Mouse (Mus musculus): Measurements from ENCODE around the gene Clasp1. TPM values are rescaled to one million over a fixed set of nuclear protein-coding genes. Genes with fewer than 3 reads are reported as not detected.

Gene Clasp1
- polyA plus RNA-seq, 1 experiment from 2014 or later: 146 TPM

DNA sequence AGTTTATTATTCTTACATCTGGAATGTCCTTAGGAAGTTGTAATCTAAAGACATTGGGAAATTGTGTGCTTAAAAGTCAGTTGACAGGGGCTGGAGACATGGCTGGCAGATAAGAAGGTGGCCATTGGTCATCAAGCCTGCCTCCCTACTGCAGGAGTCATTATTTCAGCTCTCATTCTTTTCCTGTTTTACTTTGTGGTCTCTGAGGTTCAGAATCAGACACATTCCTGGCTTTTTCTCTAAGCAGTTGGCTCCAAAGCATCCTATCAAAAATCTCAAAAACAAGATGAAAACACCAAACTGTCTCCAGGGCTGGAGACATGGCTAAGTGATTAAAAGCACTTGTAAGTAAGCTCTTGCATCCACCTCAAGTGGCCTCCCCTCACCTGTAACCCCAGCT, 49.5 kb downstream of the Clasp1 start:
- Histone ChIP-seq H3K4me3 (replicated peaks) (no peak overlapping the region), H3K9me3 (no peaks in the 10 kb centered on the region), H3K27me3 (no peaks in the 10 kb centered on the region), H3K4me1 (replicated peaks) (peaks cover 18% of the 10 kb centered on the region), H3K36me3 (no peaks in the 10 kb centered on the region), H3K9ac (replicated peaks) (no peak overlapping the region), H3K4me2 (replicated peaks) (no peak overlapping the region), H3K27ac (no peak overlapping the region)
- ATAC-seq: no peak

DNA sequence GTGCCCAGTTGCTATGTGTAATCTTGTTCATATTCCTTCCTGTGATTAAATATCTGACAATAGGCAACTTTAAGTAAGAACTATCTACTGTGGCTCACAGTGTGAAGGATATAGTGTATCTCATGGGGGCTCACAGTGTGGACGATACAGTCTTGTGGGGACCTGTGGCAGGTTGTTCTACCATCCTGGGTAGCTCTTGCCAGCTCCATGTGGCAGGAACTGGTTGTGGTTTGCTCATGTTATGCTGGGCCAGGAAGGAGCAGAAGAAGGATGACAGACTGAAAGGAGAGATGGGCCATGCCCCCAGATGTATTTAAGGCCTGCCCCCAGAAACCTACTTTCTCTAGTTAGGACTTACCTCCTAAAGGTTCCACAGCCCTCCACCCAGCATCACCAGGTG, 51.7 kb downstream of the Clasp1 start:
- Histone ChIP-seq H3K4me2 (replicated peaks) (no peak overlapping the region), H3K36me3 (no peaks in the 10 kb centered on the region), H3K27ac (no peak overlapping the region), H3K4me3 (replicated peaks) (no peak overlapping the region), H3K9ac (replicated peaks) (no peak overlapping the region), H3K9me3 (no peaks in the 10 kb centered on the region), H3K4me1 (replicated peaks) (peaks cover 20% of the 10 kb centered on the region), H3K27me3 (no peaks in the 10 kb centered on the region)
- no peak for ATAC-seq
- 97% methylated on average over 1 of the region's 1 CpGs for WGBS

DNA sequence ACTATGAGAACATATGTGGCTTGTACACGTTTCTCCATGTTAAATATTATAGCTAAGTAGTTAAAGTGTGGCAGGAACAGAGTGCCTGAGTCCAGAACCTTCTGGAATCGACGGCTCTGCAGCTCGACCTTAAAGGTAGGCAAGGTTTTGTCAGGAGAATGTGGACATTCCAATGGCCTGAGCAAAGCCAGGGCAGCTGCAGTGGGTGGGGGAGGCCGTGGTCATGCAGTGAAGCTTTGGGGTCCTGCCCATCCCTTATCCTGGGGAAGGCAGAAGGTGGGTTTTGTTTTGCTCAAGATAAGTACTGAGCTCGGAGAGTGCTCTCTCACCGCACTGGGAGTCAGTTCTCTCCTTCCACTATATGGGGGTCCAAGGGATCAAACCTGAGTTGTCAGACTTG, 55.6 kb downstream of the Clasp1 start:
- H3K27me3 ChIP-seq: no peaks in the 10 kb centered on the region
- H3K9me3 ChIP-seq: no peaks in the 10 kb centered on the region
- no peak overlapping the region for H3K9ac ChIP-seq (replicated peaks)
- H3K4me1 ChIP-seq (replicated peaks): peaks cover 40% of the 10 kb centered on the region
- WGBS: 92% methylated on average over 7 of the region's 7 CpGs
- H3K27ac ChIP-seq: no peak overlapping the region
- ATAC-seq: no peak
- H3K36me3 ChIP-seq: no peaks in the 10 kb centered on the region
- no peak overlapping the region for H3K4me3 ChIP-seq (replicated peaks)
- H3K4me2 ChIP-seq (replicated peaks): no peak overlapping the region

DNA sequence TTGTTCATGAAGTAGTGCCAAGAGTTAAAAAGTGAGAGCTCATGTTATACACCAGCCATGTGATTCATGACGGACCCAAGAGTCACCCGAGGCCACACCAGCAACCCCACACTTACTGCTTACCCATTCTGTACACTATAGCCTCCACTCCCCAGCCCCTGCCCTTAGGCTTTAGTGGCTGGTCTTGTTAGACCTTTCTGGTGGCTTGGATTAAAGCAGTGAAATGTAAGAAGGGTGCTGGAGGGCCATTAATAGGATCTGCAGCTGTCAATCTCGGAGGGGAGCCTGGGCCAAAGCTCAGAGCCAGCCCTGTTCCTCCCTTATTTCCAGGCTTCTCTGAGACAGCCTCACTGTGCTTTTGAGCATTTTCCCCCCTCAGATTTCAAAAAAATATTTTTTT, 56.1 kb downstream of the Clasp1 start:
- 0 out of 2 replicates have a peak overlapping the region, but pooled peaks have one; percentile 30 for H3K27ac ChIP-seq
- WGBS: 64% methylated on average over 3 of the region's 3 CpGs
- peak; percentile 40; the same call in 1 of the 2 replicates for ATAC-seq

DNA sequence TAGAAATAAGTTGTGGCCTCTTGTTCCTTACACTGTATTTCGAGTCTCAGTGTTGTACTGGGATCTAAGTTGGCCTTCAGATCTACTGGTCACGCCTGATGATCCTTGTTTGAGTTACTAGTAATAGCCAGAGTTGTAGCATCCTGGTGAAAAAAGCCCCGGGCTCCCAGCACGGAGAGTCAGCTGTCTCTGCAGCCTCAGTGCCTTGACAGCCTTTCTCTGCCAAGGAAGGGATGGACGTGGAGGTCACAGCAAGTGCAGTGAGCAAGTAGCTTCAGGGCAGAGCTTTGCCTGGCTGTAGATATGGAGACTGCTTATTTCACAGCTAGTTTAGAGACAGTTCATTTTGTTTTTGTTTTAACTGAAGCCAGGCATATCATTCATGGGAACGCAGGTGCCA, 56.6 kb downstream of the Clasp1 start:
- 81% methylated on average over 6 of the region's 6 CpGs for WGBS
- Histone ChIP-seq H3K27me3 (no peaks in the 10 kb centered on the region), H3K4me3 (replicated peaks) (no peak overlapping the region), H3K9me3 (no peaks in the 10 kb centered on the region), H3K4me2 (replicated peaks) (no peak overlapping the region), H3K27ac (no peak overlapping the region), H3K4me1 (replicated peaks) (peaks cover 40% of the 10 kb centered on the region), H3K36me3 (no peaks in the 10 kb centered on the region), H3K9ac (replicated peaks) (no peak overlapping the region)
- no peak for ATAC-seq

More for the DNA sequence above, 56.1 kb downstream of the Clasp1 start:
- Histone ChIP-seq H3K4me3 (replicated peaks) (no peak overlapping the region), H3K36me3 (no peaks in the 10 kb centered on the region), H3K27me3 (no peaks in the 10 kb centered on the region), H3K9me3 (no peaks in the 10 kb centered on the region), H3K9ac (replicated peaks) (no peak overlapping the region), H3K4me1 (replicated peaks) (peaks cover 40% of the 10 kb centered on the region), H3K4me2 (replicated peaks) (no peak overlapping the region)

DNA sequence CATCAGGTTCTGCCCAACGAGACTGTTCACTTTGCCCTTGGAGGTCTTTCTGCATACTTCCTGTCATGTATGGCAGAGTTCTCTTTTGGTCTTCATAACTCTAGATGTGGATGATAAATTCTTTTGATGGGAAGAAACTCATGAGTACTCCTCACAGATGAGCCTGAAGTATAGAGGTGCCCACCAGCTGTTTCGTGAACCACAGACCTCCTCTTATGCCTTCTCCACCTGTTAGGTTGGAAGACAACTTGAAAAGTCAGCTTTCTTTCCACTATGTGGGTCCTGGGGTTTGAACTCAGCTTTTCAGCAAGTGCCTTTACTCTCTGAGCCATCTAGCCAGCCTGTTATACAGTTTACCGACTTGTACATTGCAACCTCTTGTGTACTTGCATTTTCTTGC, 57.1 kb downstream of the Clasp1 start:
- no peak overlapping the region for H3K9ac ChIP-seq (replicated peaks)
- no peak for ATAC-seq
- 92% methylated on average over 3 of the region's 3 CpGs for WGBS
- no peaks in the 10 kb centered on the region for H3K27me3 ChIP-seq
- peaks cover 40% of the 10 kb centered on the region for H3K4me1 ChIP-seq (replicated peaks)
- no peak overlapping the region for H3K27ac ChIP-seq
- no peaks in the 10 kb centered on the region for H3K9me3 ChIP-seq
- no peak overlapping the region for H3K4me3 ChIP-seq (replicated peaks)
- no peaks in the 10 kb centered on the region for H3K36me3 ChIP-seq
- no peak overlapping the region for H3K4me2 ChIP-seq (replicated peaks)

DNA sequence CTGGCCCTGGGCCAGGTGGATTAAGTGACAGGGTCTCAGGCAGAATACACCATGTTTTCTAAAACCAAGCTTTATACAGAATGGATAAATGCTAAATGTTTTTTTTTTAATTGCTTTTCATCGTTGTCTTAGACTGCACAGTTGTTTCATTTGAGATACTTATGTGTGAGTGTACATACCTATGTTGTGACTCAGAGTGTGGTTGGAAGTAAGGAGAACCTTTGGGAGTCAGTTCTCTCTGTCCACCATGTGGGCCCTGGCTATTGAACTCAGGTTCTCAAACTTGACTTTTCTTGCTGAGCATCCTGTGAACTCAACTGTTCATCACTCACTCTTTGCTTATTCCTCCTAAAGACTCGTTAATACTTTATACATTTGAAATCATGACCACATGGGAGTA, 58.3 kb downstream of the Clasp1 start:
- Histone ChIP-seq H3K4me3 (replicated peaks) (no peak overlapping the region), H3K4me1 (replicated peaks) (peaks cover 36% of the 10 kb centered on the region), H3K27me3 (no peaks in the 10 kb centered on the region), H3K9me3 (no peaks in the 10 kb centered on the region), H3K36me3 (no peaks in the 10 kb centered on the region), H3K27ac (no peak overlapping the region), H3K4me2 (replicated peaks) (no peak overlapping the region), H3K9ac (replicated peaks) (no peak overlapping the region)
- ATAC-seq: no peak
- 86% methylated on average over 2 of the region's 2 CpGs for WGBS

DNA sequence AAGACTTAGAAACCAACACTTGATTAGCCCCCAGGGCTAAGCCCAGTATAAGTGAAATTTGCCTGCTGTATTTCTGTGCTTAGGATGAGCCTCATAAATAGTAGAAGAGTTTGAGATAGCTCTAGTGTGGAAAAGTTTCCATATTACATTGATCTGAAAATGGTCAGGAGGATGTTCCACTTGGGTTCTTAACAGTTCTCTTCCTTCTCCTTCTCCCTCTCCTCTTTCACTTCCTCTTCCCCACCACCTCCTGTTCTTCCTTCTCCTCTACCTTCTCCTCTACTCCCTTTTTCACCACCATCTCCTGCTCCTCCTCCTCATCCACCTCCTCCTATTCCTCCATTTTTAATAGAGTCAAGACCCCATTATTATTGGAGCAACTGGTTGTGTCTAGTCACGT, 59.4 kb downstream of the Clasp1 start:
- H3K27me3 ChIP-seq: no peaks in the 10 kb centered on the region
- no peaks in the 10 kb centered on the region for H3K9me3 ChIP-seq
- H3K4me2 ChIP-seq (replicated peaks): no peak overlapping the region
- H3K36me3 ChIP-seq: no peaks in the 10 kb centered on the region
- 80% methylated on average over 1 of the region's 1 CpGs for WGBS
- no peak for ATAC-seq
- no peak overlapping the region for H3K4me3 ChIP-seq (replicated peaks)
- no peak overlapping the region for H3K9ac ChIP-seq (replicated peaks)
- no peak overlapping the region for H3K27ac ChIP-seq
- peaks cover 36% of the 10 kb centered on the region for H3K4me1 ChIP-seq (replicated peaks)

DNA sequence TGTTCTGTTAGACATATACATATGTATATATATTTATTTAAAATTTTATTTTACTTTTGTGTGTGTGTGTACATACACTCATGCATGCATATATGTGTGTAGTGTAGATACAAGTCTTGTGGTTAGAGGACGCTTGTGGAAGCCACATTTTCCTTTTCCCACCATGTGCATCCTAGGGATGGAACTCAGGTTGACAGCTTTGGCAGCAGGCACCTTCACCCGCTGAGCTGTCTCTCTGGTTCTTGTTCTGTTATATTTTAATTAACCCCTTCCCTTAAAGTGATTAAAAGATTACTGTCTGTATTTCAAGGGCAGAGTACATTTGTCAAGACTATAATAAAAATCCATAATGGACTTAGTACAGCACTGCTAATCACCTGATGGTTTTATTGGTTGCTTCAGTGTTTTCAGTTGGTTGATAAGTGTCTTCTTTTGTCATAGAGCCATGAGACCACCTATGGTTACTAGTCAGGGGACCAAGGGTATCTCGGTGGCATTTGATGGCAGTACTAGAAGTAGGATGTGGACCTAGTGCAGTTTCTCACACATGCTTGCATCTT, 62.1 kb downstream of the Clasp1 start:
- H3K9ac ChIP-seq (replicated peaks): no peak overlapping the region
- H3K4me3 ChIP-seq (replicated peaks): no peak overlapping the region
- H3K4me2 ChIP-seq (replicated peaks): no peak overlapping the region
- H3K27ac ChIP-seq: no peak overlapping the region
- no peaks in the 10 kb centered on the region for H3K27me3 ChIP-seq
- peaks cover 25% of the 10 kb centered on the region; the same call in 1 of the 2 replicates for H3K4me1 ChIP-seq (replicated peaks)
- H3K9me3 ChIP-seq: no peaks in the 10 kb centered on the region
- 96% methylated on average over 3 of the region's 3 CpGs for WGBS
- H3K36me3 ChIP-seq: no peaks in the 10 kb centered on the region
- ATAC-seq: no peak

DNA sequence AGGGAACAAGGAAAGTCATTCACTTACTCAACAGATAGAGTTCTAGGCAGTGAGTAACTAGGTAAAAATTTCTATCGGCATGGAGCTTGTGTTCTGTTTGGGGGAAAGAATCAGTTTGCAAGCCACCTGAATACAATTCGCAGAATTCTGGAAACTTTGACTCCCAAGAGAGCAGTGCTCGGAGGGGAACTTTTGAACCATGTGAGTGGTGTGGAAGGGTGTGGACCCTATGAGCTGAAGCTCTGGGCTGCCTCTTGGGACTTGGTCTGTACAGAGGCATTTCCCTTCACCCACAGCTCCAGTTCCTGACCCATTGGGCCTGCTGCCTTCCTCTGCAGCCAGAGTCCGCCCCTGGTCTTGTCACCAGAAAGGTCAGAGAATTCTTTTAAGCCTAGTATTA, 64.7 kb downstream of the Clasp1 start:
- no peaks in the 10 kb centered on the region for H3K27me3 ChIP-seq
- ATAC-seq: no peak
- H3K36me3 ChIP-seq: no peaks in the 10 kb centered on the region
- H3K27ac ChIP-seq: no peak overlapping the region
- H3K4me2 ChIP-seq (replicated peaks): no peak overlapping the region
- H3K9ac ChIP-seq (replicated peaks): no peak overlapping the region
- no peaks in the 10 kb centered on the region for H3K9me3 ChIP-seq
- WGBS: 92% methylated on average over 4 of the region's 4 CpGs
- H3K4me1 ChIP-seq (replicated peaks): peaks cover 35% of the 10 kb centered on the region
- no peak overlapping the region for H3K4me3 ChIP-seq (replicated peaks)

DNA sequence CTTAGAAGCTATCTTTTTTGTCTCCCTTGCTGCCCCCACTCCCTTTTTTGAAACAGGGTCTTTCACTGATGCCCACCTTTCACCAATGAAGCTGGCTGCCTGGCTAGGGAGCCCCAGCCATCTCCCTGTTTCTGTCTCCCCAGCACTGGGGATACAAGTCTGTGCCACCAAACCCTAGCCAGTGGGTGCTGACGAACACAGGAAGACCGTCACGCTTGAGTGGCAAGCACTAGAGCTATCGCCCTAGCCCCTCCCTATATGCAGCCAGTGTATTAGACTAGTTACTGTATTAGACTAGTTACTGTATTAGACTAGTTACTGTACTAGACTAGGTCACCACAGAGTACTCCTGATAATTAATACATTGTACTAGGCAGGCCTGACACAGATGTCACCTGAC, 66.0 kb downstream of the Clasp1 start:
- H3K4me2 ChIP-seq (replicated peaks): no peak overlapping the region
- H3K27ac ChIP-seq: no peak overlapping the region
- no peaks in the 10 kb centered on the region for H3K9me3 ChIP-seq
- H3K4me3 ChIP-seq (replicated peaks): no peak overlapping the region
- no peak for ATAC-seq
- WGBS: 84% methylated on average over 4 of the region's 4 CpGs
- H3K27me3 ChIP-seq: no peaks in the 10 kb centered on the region
- H3K4me1 ChIP-seq (replicated peaks): peaks cover 43% of the 10 kb centered on the region
- no peaks in the 10 kb centered on the region for H3K36me3 ChIP-seq
- no peak overlapping the region for H3K9ac ChIP-seq (replicated peaks)

DNA sequence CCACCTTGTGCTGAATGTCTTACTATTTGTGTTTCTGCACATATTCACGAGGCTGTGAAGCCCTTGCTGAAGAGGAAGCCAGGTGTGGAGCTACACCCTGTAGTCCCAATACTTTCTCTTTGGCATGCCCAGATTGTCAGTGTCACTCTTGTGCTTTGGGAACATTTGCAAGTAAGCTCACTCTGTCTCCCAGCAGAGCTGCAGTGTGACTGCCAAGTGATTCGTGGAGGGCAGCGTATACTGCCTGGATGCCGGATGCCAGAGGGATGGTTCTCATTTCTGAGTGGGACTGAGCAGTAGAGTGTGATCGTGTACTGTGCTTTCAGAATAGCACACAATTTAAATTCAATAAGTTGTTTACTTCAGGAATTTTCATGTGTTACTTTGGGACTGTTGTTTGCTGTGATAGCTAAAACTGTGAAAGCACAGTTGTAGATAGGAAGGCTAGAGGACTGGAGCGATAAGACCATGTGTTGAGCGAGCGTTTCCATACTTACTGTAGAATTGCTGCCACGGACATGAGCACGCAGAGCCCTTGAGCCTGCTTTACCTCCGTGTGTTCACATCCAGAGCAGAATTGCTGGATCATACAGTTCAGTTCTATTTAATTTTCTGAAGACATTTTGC, 68.5 kb downstream of the Clasp1 start:
- peaks cover 48% of the 10 kb centered on the region for H3K4me1 ChIP-seq (replicated peaks)
- no peaks in the 10 kb centered on the region for H3K27me3 ChIP-seq
- 50% methylated on average over 11 of the region's 11 CpGs for WGBS
- peak overlapping the region; percentile 24; the same call in 1 of the 2 replicates for H3K9ac ChIP-seq (replicated peaks)
- peak overlapping the region; percentile 63 for H3K27ac ChIP-seq
- no peak overlapping the region; the same call in 1 of the 2 replicates for H3K4me3 ChIP-seq (replicated peaks)
- H3K36me3 ChIP-seq: peaks cover 9% of the 10 kb centered on the region; the same call in 1 of the 2 replicates
- H3K4me2 ChIP-seq (replicated peaks): peak overlapping the region; percentile 78
- ATAC-seq: no peak
- no peaks in the 10 kb centered on the region for H3K9me3 ChIP-seq

DNA sequence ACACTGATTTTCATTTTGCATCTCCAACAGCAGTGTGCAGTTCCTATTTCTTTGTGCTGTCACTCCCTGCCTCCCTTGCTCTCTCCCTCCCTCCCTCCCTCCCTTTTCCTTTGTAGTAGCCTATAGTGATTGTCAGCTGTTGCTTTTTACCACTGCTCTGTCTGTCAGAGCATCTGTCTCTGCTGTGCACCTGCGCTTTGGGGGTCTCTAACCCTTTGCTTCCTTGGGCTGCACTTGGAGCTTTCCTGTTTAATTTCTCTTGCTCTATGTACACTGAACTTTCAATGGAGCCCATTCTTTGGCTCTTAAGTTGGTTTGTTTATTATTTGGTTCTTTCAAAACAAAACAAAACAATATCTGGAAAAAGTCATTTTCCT, 69.0 kb downstream of the Clasp1 start:
- peaks cover 45% of the 10 kb centered on the region for H3K4me1 ChIP-seq (replicated peaks)
- H3K9ac ChIP-seq (replicated peaks): 0 out of 2 replicates have a peak overlapping the region, but pooled peaks have one; percentile 24
- peak overlapping the region; percentile 63 for H3K27ac ChIP-seq
- H3K36me3 ChIP-seq: peaks cover 14% of the 10 kb centered on the region; the same call in 1 of the 2 replicates
- H3K27me3 ChIP-seq: no peaks in the 10 kb centered on the region
- H3K9me3 ChIP-seq: no peaks in the 10 kb centered on the region
- WGBS: 16% methylated on average over 1 of the region's 1 CpGs
- H3K4me2 ChIP-seq (replicated peaks): peak overlapping the region; percentile 78
- no peak for ATAC-seq
- no peak overlapping the region; the same call in 1 of the 2 replicates for H3K4me3 ChIP-seq (replicated peaks)
